Mouse (Mus musculus): ENCODE measurements around the gene Ttc28.

- TF ChIP-seq GATA1 (IDR thresholded peaks at IDR 0.05; ENCODE audit: borderline replicate concordance, low read length) (no peak), FLI1 (IDR thresholded peaks at IDR 0.05; ENCODE audit: low read length) (no peak)
These were observed 225.2 kb downstream of the Ttc28 start for GRCm38 (mm10) chr5:111104801-111105200.
